Mouse (Mus musculus) brain, embryonic 14.5 days (tissue): ENCODE measurements around the gene Hectd4.
"Not testable (repeated sequence)": the region's sequence is repeated elsewhere in the genome, so short reads cannot be mapped to it uniquely, and the experiment has no call there.

ENCODE experiments used
- CTCF ChIP-seq: fragments of 200-500 bp; IDR thresholded peaks from 2 replicates; pipeline ENCODE4 v1.5.1; 2012; ENCODE audit warnings: inconsistent platforms, mild to moderate bottlenecking, moderate library complexity, borderline replicate concordance; ENCODE audit not compliant: insufficient read depth, insufficient read length; ENCODE audit errors: extremely low read depth
- POLR2A ChIP-seq: fragments of 200-500 bp; IDR thresholded peaks from 2 replicates; pipeline ENCODE4 v1.6.1; 2012; ENCODE audit warnings: mild to moderate bottlenecking, inconsistent platforms, borderline replicate concordance; ENCODE audit not compliant: poor library complexity, insufficient read depth, insufficient read length, severe bottlenecking; ENCODE audit errors: extremely low read depth

DNA sequence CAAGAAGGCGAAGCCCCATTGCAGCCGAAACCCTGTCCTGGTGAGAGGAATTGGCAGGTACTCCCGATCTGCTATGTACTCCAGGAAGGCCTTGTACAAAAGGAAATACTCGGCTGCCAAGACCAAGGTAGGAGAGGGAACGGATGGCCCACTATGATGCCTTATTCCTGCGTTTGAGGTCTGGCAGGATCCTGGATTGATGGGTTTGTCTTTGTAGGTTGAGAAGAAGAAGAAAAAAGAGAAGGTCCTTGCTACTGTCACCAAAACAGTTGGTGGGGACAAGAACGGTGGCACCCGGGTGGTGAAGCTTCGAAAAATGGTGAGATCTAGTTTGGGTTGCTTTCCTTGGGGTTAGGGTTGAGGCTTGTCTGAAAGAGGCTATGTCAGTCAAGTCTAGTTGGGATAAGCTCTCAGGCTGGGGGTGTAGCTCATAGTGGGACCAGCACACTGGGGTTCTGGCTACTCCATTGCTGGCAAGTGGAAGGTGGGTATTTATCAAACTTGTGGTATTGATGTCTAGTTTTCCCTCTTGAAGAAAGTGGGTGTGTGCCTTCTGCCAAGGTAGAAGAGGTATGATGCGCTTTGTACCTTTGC, 14.4 kb upstream of the Hectd4 start:
- not testable (repeated sequence) for TF ChIP-seq CTCF, POLR2A
